Mouse (Mus musculus): ENCODE data around the gene Vwf. TPM values are rescaled to one million over a fixed set of nuclear protein-coding genes. Genes with fewer than 3 reads are reported as not detected.

Vwf gene
- polyA plus RNA-seq, 1 experiment from 2014 or later = 21.4 TPM

GRCm38 (mm10) chr6:125521558-125522193 lies 24.9 kb upstream of the Vwf start:
- no peaks in the 10 kb centered on the region for H3K36me3 ChIP-seq
- H3K27ac ChIP-seq (ENCODE audit: poor library complexity, severe bottlenecking) = no peak overlapping the region

GRCm38 (mm10) chr6:125524027-125524426 lies 22.5 kb upstream of the Vwf start:
- Histone ChIP-seq H3K9me3 (replicated peaks) (no peaks in the 10 kb centered on the region), H3K27ac (ENCODE audit: poor library complexity, severe bottlenecking) (no peak overlapping the region), H3K4me2 (no peak overlapping the region), H3K36me3 (no peaks in the 10 kb centered on the region), H3K27me3 (replicated peaks) (no peaks in the 10 kb centered on the region), H3K4me1 (replicated peaks) (peaks cover 14% of the 10 kb centered on the region), H3K9ac (no peak overlapping the region), H3K4me3 (no peak overlapping the region)
- no peak for ATAC-seq (ENCODE audit: insufficient number of reproducible peaks, low FRiP score)
- 79% methylated on average over 6 of the region's 6 CpGs for WGBS

More at GRCm38 (mm10) chr6:125521558-125522193, 24.9 kb upstream of the Vwf start:
- ATAC-seq (ENCODE audit: insufficient number of reproducible peaks, low FRiP score) = no peak
- no peak overlapping the region for H3K4me3 ChIP-seq
- WGBS = 48% methylated on average over 5 of the region's 5 CpGs
- no peaks in the 10 kb centered on the region for H3K27me3 ChIP-seq (replicated peaks)
- no peak overlapping the region for H3K9ac ChIP-seq
- H3K4me2 ChIP-seq = no peak overlapping the region
- H3K4me1 ChIP-seq (replicated peaks) = peaks cover 11% of the 10 kb centered on the region
- H3K9me3 ChIP-seq (replicated peaks) = no peaks in the 10 kb centered on the region; the same call in 1 of the 2 replicates

GRCm38 (mm10) chr6:125526066-125526465 lies 20.5 kb upstream of the Vwf start:
- H3K27me3 ChIP-seq (replicated peaks) = no peaks in the 10 kb centered on the region
- no peak overlapping the region for H3K27ac ChIP-seq (ENCODE audit: poor library complexity, severe bottlenecking)
- H3K4me1 ChIP-seq (replicated peaks) = peaks cover 16% of the 10 kb centered on the region
- WGBS = 54% methylated on average over 3 of the region's 3 CpGs
- H3K9me3 ChIP-seq (replicated peaks) = no peaks in the 10 kb centered on the region
- H3K4me2 ChIP-seq = no peak overlapping the region
- no peak overlapping the region for H3K4me3 ChIP-seq
- no peak overlapping the region for H3K9ac ChIP-seq
- no peaks in the 10 kb centered on the region for H3K36me3 ChIP-seq
- no peak for ATAC-seq (ENCODE audit: insufficient number of reproducible peaks, low FRiP score)

- Histone ChIP-seq H3K4me3 (no peak overlapping the region), H3K27me3 (replicated peaks) (no peaks in the 10 kb centered on the region), H3K27ac (ENCODE audit: poor library complexity, severe bottlenecking) (no peak overlapping the region), H3K9ac (no peak overlapping the region), H3K9me3 (replicated peaks) (no peaks in the 10 kb centered on the region), H3K4me2 (no peak overlapping the region), H3K4me1 (replicated peaks) (peaks cover 6% of the 10 kb centered on the region; the same call in 1 of the 2 replicates), H3K36me3 (no peaks in the 10 kb centered on the region)
- ATAC-seq (ENCODE audit: insufficient number of reproducible peaks, low FRiP score) = no peak
- WGBS = 77% methylated on average over 9 of the region's 9 CpGs
Observed at GRCm38 (mm10) chr6:125528614-125529200, 17.9 kb upstream of the Vwf start.

GRCm38 (mm10) chr6:125529479-125529878 lies 17.1 kb upstream of the Vwf start:
- H3K9me3 ChIP-seq (replicated peaks) = no peaks in the 10 kb centered on the region
- H3K27ac ChIP-seq (ENCODE audit: poor library complexity, severe bottlenecking) = no peak overlapping the region
- no peak overlapping the region for H3K4me2 ChIP-seq
- H3K4me1 ChIP-seq (replicated peaks) = peaks cover 6% of the 10 kb centered on the region; the same call in 1 of the 2 replicates
- no peaks in the 10 kb centered on the region for H3K36me3 ChIP-seq
- 69% methylated on average over 5 of the region's 5 CpGs for WGBS
- H3K27me3 ChIP-seq (replicated peaks) = no peaks in the 10 kb centered on the region
- no peak overlapping the region for H3K4me3 ChIP-seq
- H3K9ac ChIP-seq = no peak overlapping the region
- peak; percentile 29 for ATAC-seq (ENCODE audit: insufficient number of reproducible peaks, low FRiP score)

- H3K4me3 ChIP-seq = no peak overlapping the region
Observed at GRCm38 (mm10) chr6:125533104-125533650, 13.4 kb upstream of the Vwf start.

GRCm38 (mm10) chr6:125534990-125535389 lies 11.6 kb upstream of the Vwf start:
- Histone ChIP-seq H3K9me3 (replicated peaks) (no peaks in the 10 kb centered on the region), H3K36me3 (no peaks in the 10 kb centered on the region), H3K9ac (no peak overlapping the region), H3K4me1 (replicated peaks) (peaks cover 5% of the 10 kb centered on the region; the same call in 1 of the 2 replicates), H3K27ac (ENCODE audit: poor library complexity, severe bottlenecking) (no peak overlapping the region), H3K4me2 (no peak overlapping the region), H3K27me3 (replicated peaks) (no peaks in the 10 kb centered on the region), H3K4me3 (no peak overlapping the region)
- 62% methylated on average over 5 of the region's 5 CpGs for whole genome bisulfite sequencing
- ATAC-seq (ENCODE audit: insufficient number of reproducible peaks, low FRiP score) = no peak

More at GRCm38 (mm10) chr6:125533104-125533650, 13.4 kb upstream of the Vwf start:
- no peaks in the 10 kb centered on the region for H3K27me3 ChIP-seq (replicated peaks)
- no peak overlapping the region for H3K9ac ChIP-seq
- H3K4me1 ChIP-seq (replicated peaks) = 0 out of 2 replicates have a peak, but pooled peaks cover 3% of the 10 kb centered on the region
- 84% methylated on average over 11 of the region's 11 CpGs for WGBS
- H3K4me2 ChIP-seq = no peak overlapping the region
- H3K9me3 ChIP-seq (replicated peaks) = no peaks in the 10 kb centered on the region
- no peaks in the 10 kb centered on the region for H3K36me3 ChIP-seq
- H3K27ac ChIP-seq (ENCODE audit: poor library complexity, severe bottlenecking) = no peak overlapping the region
- no peak for ATAC-seq (ENCODE audit: insufficient number of reproducible peaks, low FRiP score)

- WGBS = 81% methylated on average over 5 of the region's 5 CpGs
- H3K27me3 ChIP-seq (replicated peaks) = no peaks in the 10 kb centered on the region; the same call in 1 of the 2 replicates
- no peak for ATAC-seq (ENCODE audit: insufficient number of reproducible peaks, low FRiP score)
- peaks cover 22% of the 10 kb centered on the region for H3K4me1 ChIP-seq (replicated peaks)
- H3K27ac ChIP-seq (ENCODE audit: poor library complexity, severe bottlenecking) = no peak overlapping the region
- no peak overlapping the region for H3K4me2 ChIP-seq
- no peak overlapping the region for H3K4me3 ChIP-seq
- no peaks in the 10 kb centered on the region for H3K36me3 ChIP-seq
- H3K9me3 ChIP-seq (replicated peaks) = no peaks in the 10 kb centered on the region
- no peak overlapping the region for H3K9ac ChIP-seq
Observed at GRCm38 (mm10) chr6:125538469-125538868, 8.1 kb upstream of the Vwf start.

- H3K4me3 ChIP-seq = no peak overlapping the region
- no peak overlapping the region for H3K4me2 ChIP-seq
- H3K4me1 ChIP-seq (replicated peaks) = peaks cover 22% of the 10 kb centered on the region
- no peaks in the 10 kb centered on the region; the same call in 1 of the 2 replicates for H3K27me3 ChIP-seq (replicated peaks)
- ATAC-seq (ENCODE audit: insufficient number of reproducible peaks, low FRiP score) = peak; percentile 69
- WGBS = 61% methylated on average over 8 of the region's 8 CpGs
- no peak overlapping the region for H3K9ac ChIP-seq
- no peaks in the 10 kb centered on the region for H3K9me3 ChIP-seq (replicated peaks)
- no peak overlapping the region for H3K27ac ChIP-seq (ENCODE audit: poor library complexity, severe bottlenecking)
- H3K36me3 ChIP-seq = no peaks in the 10 kb centered on the region
Observed at GRCm38 (mm10) chr6:125539423-125539822, 7.2 kb upstream of the Vwf start.

- Histone ChIP-seq H3K36me3 (no peaks in the 10 kb centered on the region), H3K4me2 (no peak overlapping the region), H3K4me3 (no peak overlapping the region), H3K9me3 (replicated peaks) (no peaks in the 10 kb centered on the region), H3K9ac (no peak overlapping the region), H3K27me3 (replicated peaks) (no peaks in the 10 kb centered on the region; the same call in 1 of the 2 replicates), H3K4me1 (replicated peaks) (peaks cover 22% of the 10 kb centered on the region), H3K27ac (ENCODE audit: poor library complexity, severe bottlenecking) (no peak overlapping the region)
- no peak for ATAC-seq (ENCODE audit: insufficient number of reproducible peaks, low FRiP score)
- WGBS = 66% methylated on average over 10 of the region's 10 CpGs
Observed at GRCm38 (mm10) chr6:125540199-125540598, 6.4 kb upstream of the Vwf start.

GRCm38 (mm10) chr6:125540826-125541225 lies 5.7 kb upstream of the Vwf start:
- peaks cover 22% of the 10 kb centered on the region for H3K4me1 ChIP-seq (replicated peaks)
- H3K9ac ChIP-seq = no peak overlapping the region
- no peak for ATAC-seq (ENCODE audit: insufficient number of reproducible peaks, low FRiP score)
- no peak overlapping the region for H3K4me3 ChIP-seq
- no peaks in the 10 kb centered on the region; the same call in 1 of the 2 replicates for H3K27me3 ChIP-seq (replicated peaks)
- 61% methylated on average over 6 of the region's 6 CpGs for WGBS
- no peaks in the 10 kb centered on the region for H3K36me3 ChIP-seq
- H3K4me2 ChIP-seq = no peak overlapping the region
- H3K27ac ChIP-seq (ENCODE audit: poor library complexity, severe bottlenecking) = no peak overlapping the region
- no peaks in the 10 kb centered on the region for H3K9me3 ChIP-seq (replicated peaks)
